8 mouse cellular contexts compared by ENCODE assay signal in the genomic region with DNA sequence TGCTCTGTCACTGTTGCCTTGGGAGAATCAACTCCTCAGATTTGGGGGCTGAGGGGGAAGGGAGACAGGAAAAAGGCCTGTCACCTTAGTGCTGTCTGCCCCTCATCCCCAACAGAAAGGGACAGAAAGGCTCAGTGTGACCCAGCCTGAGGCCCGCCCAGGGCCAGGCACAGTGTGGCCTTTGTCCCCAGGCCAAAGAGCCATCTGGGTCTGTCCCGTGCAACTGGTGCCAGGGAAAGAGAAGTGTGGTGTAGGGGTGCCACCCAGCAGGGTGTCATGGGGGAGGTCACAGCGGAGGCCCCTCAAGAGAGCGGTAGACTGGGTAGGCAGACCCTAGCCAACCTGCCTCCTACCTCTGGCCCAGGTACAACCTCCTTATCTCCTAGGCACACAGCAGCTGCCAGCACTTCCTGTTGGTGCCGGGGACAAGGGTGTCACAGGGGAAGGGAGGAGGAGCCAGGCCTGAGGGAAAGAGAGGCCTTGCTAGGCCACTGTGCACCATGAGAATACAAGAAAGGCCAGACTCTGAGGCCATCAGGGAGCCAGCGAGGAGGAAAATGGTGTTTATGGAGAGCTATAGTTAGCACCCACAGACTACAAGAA. TPM values are rescaled to one million over a fixed set of nuclear protein-coding genes. Genes with fewer than 3 reads are reported as not detected.
DNase-seq lines count a peak whose midpoint lies in the region; ATAC-seq and TF ChIP-seq lines count a peak whose summit lies in the region.

No protein-coding gene starts in this region.

- H3K4me1 ChIP-seq in midbrain, postnatal 0 days (ENCODE audit: insufficient read depth, low read length), result peaks cover 2% of the 10 kb centered on the region; the same call in 1 of the 2 replicates
- H3K4me1 ChIP-seq in midbrain, embryonic 15.5 days, result peaks cover 16% of the 10 kb centered on the region
- H3K4me1 ChIP-seq in stomach, embryonic 14.5 days (ENCODE audit: control insufficient read depth, insufficient read depth, low read length), result peaks cover 14% of the 10 kb centered on the region; the same call in 1 of the 2 replicates

- no peak for ATAC-seq in midbrain, postnatal 0 days (ENCODE audit: low FRiP score)
- ATAC-seq in midbrain, embryonic 15.5 days (replicated peaks), result no peak
- 0 out of 2 replicates have a peak, but pooled peaks have one; percentile 11 for ATAC-seq in stomach, embryonic 14.5 days (ENCODE audit: insufficient number of reproducible peaks, insufficient read depth, low FRiP score, low read depth)

- H3K9me3 ChIP-seq in midbrain, postnatal 0 days (ENCODE audit: low read length), result no peaks in the 10 kb centered on the region
- H3K9me3 ChIP-seq in midbrain, embryonic 15.5 days, result no peaks in the 10 kb centered on the region
- H3K9me3 ChIP-seq in stomach, embryonic 14.5 days (ENCODE audit: control insufficient read depth, low read depth, low read length), result no peaks in the 10 kb centered on the region

- H3K4me2 ChIP-seq in midbrain, postnatal 0 days (ENCODE audit: low read depth, low read length, poor library complexity, severe bottlenecking), result no peak overlapping the region
- no peak overlapping the region for H3K4me2 ChIP-seq in midbrain, embryonic 15.5 days
- H3K4me2 ChIP-seq in stomach, embryonic 14.5 days (replicated peaks; ENCODE audit: low read depth, low read length), result no peak overlapping the region

- WGBS in midbrain, postnatal 0 days, result 80% methylated on average over 6 of the region's 6 CpGs
- 72% methylated on average over 6 of the region's 6 CpGs for WGBS in midbrain, embryonic 15.5 days
- 64% methylated on average over 6 of the region's 6 CpGs for WGBS in stomach, embryonic 14.5 days

- no peaks in the 10 kb centered on the region for H3K27me3 ChIP-seq in midbrain, postnatal 0 days (ENCODE audit: insufficient read depth, low read length)
- H3K27me3 ChIP-seq in midbrain, embryonic 15.5 days (replicated peaks), result no peaks in the 10 kb centered on the region
- H3K27me3 ChIP-seq in stomach, embryonic 14.5 days (ENCODE audit: control insufficient read depth, insufficient read depth, low read length), result no peaks in the 10 kb centered on the region

- no peak overlapping the region for H3K4me3 ChIP-seq in midbrain, postnatal 0 days (ENCODE audit: low read depth, low read length)
- H3K4me3 ChIP-seq in midbrain, embryonic 15.5 days, result no peak overlapping the region
- H3K4me3 ChIP-seq in stomach, embryonic 14.5 days (ENCODE audit: low read depth, low read length), result no peak overlapping the region

- TF ChIP-seq CTCF in midbrain, postnatal 0 days (IDR thresholded peaks at IDR 0.05), result no peak

- H3K27ac ChIP-seq in midbrain, postnatal 0 days (ENCODE audit: low read depth, low read length), result no peak overlapping the region
- H3K27ac ChIP-seq in midbrain, embryonic 15.5 days, result no peak overlapping the region
- H3K27ac ChIP-seq in stomach, embryonic 14.5 days (ENCODE audit: low read length), result 0 out of 2 replicates have a peak overlapping the region, but pooled peaks have one; percentile 22

- H3K9ac ChIP-seq in midbrain, postnatal 0 days (replicated peaks; ENCODE audit: low read length, poor library complexity, severe bottlenecking), result 0 out of 2 replicates have a peak overlapping the region, but pooled peaks have one; percentile 2
- H3K9ac ChIP-seq in midbrain, embryonic 15.5 days, result no peak overlapping the region
- no peak overlapping the region for H3K9ac ChIP-seq in stomach, embryonic 14.5 days (replicated peaks; ENCODE audit: low read depth, low read length)

- peak; percentile 44 to 58 for DNase-seq in cerebellum, postnatal 10 days
- DNase-seq in cerebellum, adult 9-11 months, result no peak
- no peak for DNase-seq in midbrain, postnatal 0 days (ENCODE audit: low spot score)
- DNase-seq in kidney, postnatal 25 days, result peak; percentile 34 to 70
- DNase-seq in ovary, adult 18-20 months (ENCODE audit: low spot score), result no peak
- no peak for DNase-seq in frontal cortex, postnatal 36 days (ENCODE audit: low spot score in 2 of 2)

- H3K36me3 ChIP-seq in midbrain, postnatal 0 days (ENCODE audit: insufficient read depth, low read length), result no peaks in the 10 kb centered on the region
- H3K36me3 ChIP-seq in midbrain, embryonic 15.5 days (replicated peaks), result no peaks in the 10 kb centered on the region
- no peaks in the 10 kb centered on the region for H3K36me3 ChIP-seq in stomach, embryonic 14.5 days (ENCODE audit: control insufficient read depth, insufficient read depth, low read length)

RNA-seq across cellular contexts. Expression of a gene that starts 13.6 kb away (rescaled TPM):
- 3.5 and 7.2 TPM in 2 replicates for total RNA-seq in midbrain, postnatal 0 days (2014; rRNA removed)
- 2.4 and 3.1 TPM in 2 replicates for polyA plus RNA-seq in midbrain, postnatal 0 days (2015; fragmentation: Nextera tagmentation; extraction: Ambion mirVana)
- 1.1 and 1.5 TPM in 2 replicates for polyA plus RNA-seq in midbrain, embryonic 15.5 days (2015; fragmentation: Nextera tagmentation; extraction: Ambion mirVana)
- 3.9 and 5.5 TPM in 2 replicates for polyA plus RNA-seq in stomach, embryonic 14.5 days (2014; fragmentation: Nextera tagmentation; extraction: Ambion mirVana)

RNA-seq across cellular contexts. Expression of a gene that starts 58.0 kb away (rescaled TPM):
- total RNA-seq in midbrain, postnatal 0 days (2014; rRNA removed), result 4.6 and 9.2 TPM in 2 replicates
- 9.0 and 9.9 TPM in 2 replicates for polyA plus RNA-seq in midbrain, postnatal 0 days (2015; fragmentation: Nextera tagmentation; extraction: Ambion mirVana)
- polyA plus RNA-seq in midbrain, embryonic 15.5 days (2015; fragmentation: Nextera tagmentation; extraction: Ambion mirVana), result 7.8 and 8.5 TPM in 2 replicates
- 14.5 and 16.5 TPM in 2 replicates for polyA plus RNA-seq in stomach, embryonic 14.5 days (2014; fragmentation: Nextera tagmentation; extraction: Ambion mirVana)

Comparison
In these comparisons a context has a peak if more than half of its experiments do, and no peak if none do; other contexts are left out.
1. DNase-seq: peak in cerebellum, postnatal 10 days (2 of 2) and kidney, postnatal 25 days (2 of 2); none in cerebellum, adult 9-11 months (single experiment), midbrain, postnatal 0 days (single experiment), ovary, adult 18-20 months (single experiment) and frontal cortex, postnatal 36 days (0 of 2).